Mouse (Mus musculus): ENCODE results near the gene Gm14862.

The Gm14862 gene

DNA sequence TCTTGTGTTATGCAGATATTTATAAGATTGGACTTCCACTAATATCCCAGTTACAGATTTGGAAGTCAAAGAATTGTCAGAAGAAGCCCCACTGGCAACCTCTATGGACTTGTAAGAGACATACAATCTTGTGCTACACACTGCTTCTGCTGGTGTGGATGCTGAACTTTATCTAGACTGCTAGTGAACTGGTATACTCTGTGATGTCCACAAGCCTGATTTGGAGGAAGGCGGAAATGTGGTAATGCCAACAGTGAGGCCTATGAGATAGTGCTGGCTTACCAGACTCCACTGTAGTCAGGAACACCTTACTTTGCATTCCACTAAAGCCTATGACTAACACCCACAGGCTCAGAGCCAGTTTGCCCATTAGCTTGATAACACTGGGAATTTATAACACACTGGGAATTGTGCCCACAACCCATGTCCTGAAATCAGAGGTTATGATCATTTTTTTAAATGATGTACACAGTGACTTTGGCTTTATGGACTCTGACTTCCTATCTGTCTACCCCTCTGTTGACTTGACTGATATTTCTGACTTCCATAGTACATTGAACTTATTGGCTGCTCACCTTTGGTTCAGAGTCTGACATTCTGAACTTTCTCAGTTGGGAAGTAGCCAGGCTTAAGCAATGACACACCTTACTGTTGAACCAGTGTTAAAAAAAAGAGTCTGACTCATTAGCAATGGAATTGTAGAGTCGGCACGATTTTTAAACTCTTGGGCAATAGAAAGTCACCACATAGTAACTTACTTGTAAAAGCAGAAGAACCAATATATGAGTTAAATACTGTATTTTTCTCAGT lies 34.1 kb downstream of the Gm14862 start:
- no peak for DNase-seq (ENCODE audit: low spot score in 2 of 2)

DNA sequence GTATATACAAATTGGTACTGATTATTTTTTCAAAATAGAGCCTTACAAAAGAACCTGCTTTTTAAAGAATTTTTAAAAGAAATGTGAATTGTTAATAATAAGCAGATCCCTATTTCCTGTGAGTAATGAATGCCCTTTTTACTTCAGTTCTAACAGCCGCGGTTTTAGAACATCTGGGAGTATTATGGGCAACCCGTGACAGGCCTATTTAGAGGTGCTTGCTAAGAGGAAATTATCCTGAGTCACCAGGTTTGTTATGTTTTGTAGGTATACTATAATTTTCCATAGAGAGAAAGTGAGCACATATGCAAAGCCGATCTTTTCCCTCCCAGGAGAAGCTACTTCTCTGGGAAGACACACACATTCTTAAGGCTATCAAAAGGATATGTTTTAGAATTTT lies 35.0 kb downstream of the Gm14862 start:
- DNase-seq (ENCODE audit: low spot score in 2 of 2), result no peak

- peak in 1 of 2 experiments; percentile 25 for DNase-seq (ENCODE audit: low spot score in 2 of 2)
Measured at GRCm38 (mm10) chrX:9221206-9221605, 35.5 kb downstream of the Gm14862 start.

DNA sequence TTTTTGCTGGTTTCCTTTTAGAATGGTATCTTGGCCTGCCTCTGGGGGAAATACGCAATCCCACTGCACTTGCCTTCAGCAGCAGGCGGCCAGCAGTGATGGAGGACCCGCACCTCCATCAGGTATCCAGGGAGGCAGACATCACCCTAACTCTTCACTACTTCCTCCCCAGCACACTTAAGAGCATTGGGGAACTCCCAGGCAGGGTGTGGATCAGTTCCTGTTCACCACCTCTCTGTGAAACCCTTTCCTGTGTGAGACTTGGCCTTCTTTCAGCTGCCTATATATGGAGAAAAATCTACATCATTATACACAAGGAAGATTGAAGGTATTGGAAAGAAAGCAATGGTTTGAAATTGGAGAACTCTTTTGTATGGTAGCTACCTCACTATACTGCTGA lies 37.1 kb downstream of the Gm14862 start:
- DNase-seq (ENCODE audit: low spot score in 2 of 2), result no peak

DNA sequence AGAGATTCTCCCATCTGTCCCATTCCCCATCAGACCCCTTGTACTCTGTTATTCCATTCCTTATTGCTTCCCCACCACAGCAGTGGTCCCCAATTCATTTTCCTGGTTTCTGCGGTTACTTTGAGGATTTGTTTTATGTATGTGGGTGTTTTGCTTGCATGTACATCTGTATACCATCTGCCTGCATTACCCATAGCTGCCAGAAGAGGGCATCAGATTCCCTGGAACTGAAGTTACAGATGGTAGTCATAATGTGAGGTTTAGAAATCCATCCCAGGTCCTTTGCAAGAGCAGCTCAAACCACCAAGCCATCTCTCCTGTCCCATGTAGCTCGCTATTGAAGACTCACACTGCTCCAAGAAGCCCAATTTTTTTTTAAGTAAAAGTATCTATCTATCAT lies 40.5 kb downstream of the Gm14862 start:
- no peak for DNase-seq (ENCODE audit: low spot score in 2 of 2)

GRCm38 (mm10) chrX:9205121-9205520 lies 51.6 kb downstream of the Gm14862 start:
- DNase-seq (ENCODE audit: low spot score in 2 of 2), result no peak

DNA sequence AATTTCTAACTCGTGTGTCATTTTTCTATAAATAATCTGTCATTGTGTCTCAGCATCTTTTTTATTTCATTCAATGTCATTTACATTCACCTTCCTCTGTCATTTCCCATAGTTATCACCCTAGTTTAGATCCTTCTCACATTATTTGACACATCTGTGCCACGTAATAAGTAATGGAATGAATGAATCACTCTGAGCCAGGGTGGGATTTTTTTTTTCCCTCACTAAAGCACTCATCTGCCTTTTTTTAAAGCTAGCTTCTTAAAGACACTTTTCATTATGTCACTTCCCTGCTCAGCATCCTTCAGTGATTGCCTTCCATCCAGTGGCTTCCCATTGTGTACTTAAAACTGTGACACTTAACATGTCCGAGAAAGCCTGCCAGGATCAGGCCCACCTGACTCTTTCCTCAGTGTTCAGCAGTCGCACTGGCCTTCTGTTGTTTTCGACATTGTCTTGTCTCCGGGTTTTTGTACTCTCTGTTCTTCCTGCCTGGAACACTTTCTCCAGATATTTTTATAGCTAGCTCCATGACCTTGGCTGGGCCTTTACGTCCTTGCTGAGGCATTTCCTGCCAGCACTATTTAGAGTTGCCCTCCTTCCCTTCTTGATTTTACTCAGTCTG lies 53.8 kb downstream of the Gm14862 start:
- no peak for DNase-seq (ENCODE audit: low spot score in 2 of 2)

GRCm38 (mm10) chrX:9201954-9202353 lies 54.7 kb downstream of the Gm14862 start:
- DNase-seq (ENCODE audit: low spot score in 2 of 2), result no peak
